Comparison of ENCODE assay signal across 9 mouse cellular contexts in genomic region chr1:55226011-55226857, GRCm38 (mm10). TPM values are rescaled to one million over a fixed set of nuclear protein-coding genes. Genes with fewer than 3 reads are reported as not detected.
DNase-seq lines count a peak whose midpoint lies in the region; ATAC-seq and TF ChIP-seq lines count a peak whose summit lies in the region.
"Had no signal": no experiment of that assay in that cellular context is flagged by ENCODE, and none has a peak within 500 bp of the region (broad histone marks: within the 10 kb centered on the region; RNA-seq: fewer than 3 reads in every experiment).

Gene Rftn2 (minus strand): TSS chr1:55226782.

- peak within 1 kb of the TSS; percentile 68 for H3K9ac ChIP-seq in intestine, embryonic 16.5 days (ENCODE audit: low read depth, low read length)
- H3K9ac ChIP-seq in liver, embryonic 15.5 days: no peak within 1 kb of the TSS; the same call in 1 of the 2 replicates
- H3K9ac ChIP-seq in neural tube, embryonic 14.5 days (replicated peaks; ENCODE audit: low read depth, low read length): peak within 1 kb of the TSS; percentile 51; the same call in 1 of the 2 replicates

- 21% methylated on average over 26 of the region's 26 CpGs for WGBS in bone marrow, adult 2 months
- 4% methylated on average over 26 of the region's 26 CpGs for WGBS in intestine, embryonic 16.5 days
- 7% methylated on average over 26 of the region's 26 CpGs for WGBS in liver, embryonic 15.5 days (ENCODE audit: insufficient replicate concordance)
- WGBS in neural tube, embryonic 14.5 days: 1% methylated on average over 26 of the region's 26 CpGs

- H3K4me1 ChIP-seq in bone marrow, adult 2 months (ENCODE audit: control insufficient read depth, insufficient read depth, low read length): no peaks in the 10 kb centered on the region
- no peaks in the 10 kb centered on the region for H3K4me1 ChIP-seq in intestine, embryonic 16.5 days (ENCODE audit: control insufficient read depth, insufficient read depth, low read length)
- H3K4me1 ChIP-seq in liver, embryonic 15.5 days (replicated peaks): no peaks in the 10 kb centered on the region
- H3K4me1 ChIP-seq in neural tube, embryonic 14.5 days (ENCODE audit: control insufficient read depth, insufficient read depth, low read length): 0 out of 2 replicates have a peak, but pooled peaks cover 5% of the 10 kb centered on the region

- no peak within 1 kb of the TSS for H3K27ac ChIP-seq in bone marrow, adult 2 months (ENCODE audit: control insufficient read depth, insufficient read depth, low read depth, low read length, poor library complexity)
- H3K27ac ChIP-seq in intestine, embryonic 16.5 days (ENCODE audit: low read length): peak within 1 kb of the TSS; percentile 75
- H3K27ac ChIP-seq in liver, embryonic 15.5 days (replicated peaks): no peak within 1 kb of the TSS
- H3K27ac ChIP-seq in neural tube, embryonic 14.5 days (ENCODE audit: low read depth, low read length): peak within 1 kb of the TSS; percentile 62; the same call in 1 of the 2 replicates

- TF ChIP-seq POLR2A in bone marrow, adult 2 months (IDR thresholded peaks at IDR 0.05; ENCODE audit: borderline replicate concordance, control insufficient read depth, low read depth, low read length): no peak

- peak; percentile 67; the same call in 1 of the 2 replicates for ATAC-seq in intestine, embryonic 16.5 days
- no peak for ATAC-seq in liver, embryonic 15.5 days (ENCODE audit: insufficient read depth)
- no peak for ATAC-seq in neural tube, embryonic 14.5 days (ENCODE audit: low read depth)

- DNase-seq in gastrocnemius, adult 18-20 months (ENCODE audit: low spot score): peak; percentile 33
- no peak for DNase-seq in gastrocnemius, adult 8-10 months (ENCODE audit: low spot score in 2 of 2)
- DNase-seq in heart, adult 11 months: peak; percentile 94
- DNase-seq in thymus, postnatal 25 days: no peak

- H3K4me3 ChIP-seq in bone marrow, adult 2 months (replicated peaks; ENCODE audit: control insufficient read depth, low read depth, low read length): peak within 1 kb of the TSS; percentile 16
- H3K4me3 ChIP-seq in intestine, embryonic 16.5 days (ENCODE audit: low read length): peak within 1 kb of the TSS; percentile 55
- H3K4me3 ChIP-seq in liver, embryonic 15.5 days (replicated peaks): peak within 1 kb of the TSS; percentile 39
- peak within 1 kb of the TSS; percentile 38 for H3K4me3 ChIP-seq in neural tube, embryonic 14.5 days (ENCODE audit: low read depth, low read length)

- H3K9me3 ChIP-seq in intestine, embryonic 16.5 days (ENCODE audit: control insufficient read depth, low read length): no peaks in the 10 kb centered on the region
- H3K9me3 ChIP-seq in liver, embryonic 15.5 days (replicated peaks): no peaks in the 10 kb centered on the region
- H3K9me3 ChIP-seq in neural tube, embryonic 14.5 days (ENCODE audit: control insufficient read depth, low read length): no peaks in the 10 kb centered on the region
- H3K9me3 ChIP-seq: G1E had no signal

- H3K36me3 ChIP-seq in intestine, embryonic 16.5 days (ENCODE audit: control insufficient read depth, insufficient read depth, low read length): no peaks in the 10 kb centered on the region
- no peaks in the 10 kb centered on the region for H3K36me3 ChIP-seq in liver, embryonic 15.5 days (replicated peaks)
- no peaks in the 10 kb centered on the region for H3K36me3 ChIP-seq in neural tube, embryonic 14.5 days (ENCODE audit: control insufficient read depth, insufficient read depth, low read length)
- H3K36me3 ChIP-seq: G1E had no signal

- peak within 1 kb of the TSS; percentile 62 for H3K4me2 ChIP-seq in intestine, embryonic 16.5 days (ENCODE audit: low read depth, low read length)
- peak within 1 kb of the TSS; percentile 55 for H3K4me2 ChIP-seq in liver, embryonic 15.5 days
- peak within 1 kb of the TSS; percentile 57 for H3K4me2 ChIP-seq in neural tube, embryonic 14.5 days (ENCODE audit: low read depth, low read length)

- no peaks in the 10 kb centered on the region for H3K27me3 ChIP-seq in intestine, embryonic 16.5 days (replicated peaks; ENCODE audit: control insufficient read depth, insufficient read depth, low read length)
- H3K27me3 ChIP-seq in liver, embryonic 15.5 days: peaks cover 41% of the 10 kb centered on the region
- H3K27me3 ChIP-seq in neural tube, embryonic 14.5 days (ENCODE audit: control insufficient read depth, insufficient read depth, low read length): no peaks in the 10 kb centered on the region

- no peak for TF ChIP-seq CTCF in bone marrow, adult 2 months (IDR thresholded peaks at IDR 0.05; ENCODE audit: control insufficient read depth, insufficient read depth, low read length)

RNA-seq across cellular contexts. Expression of gene Rftn2, which starts in this region (rescaled TPM):
- total RNA-seq in gastrocnemius, adult 18-20 months (2021): 1 to 10 TPM; 2.4 to 3.3 TPM
- total RNA-seq in gastrocnemius, adult 8-10 months (2022): 1 to 10 TPM; 2.2 to 4.0 (median 3.5) TPM
- 0.95 and 1.7 TPM in 2 replicates for polyA plus RNA-seq in bone marrow, adult 2 months (2011; ENCODE audit: insufficient read depth, insufficient read length, low replicate concordance, missing spikeins)
- 7.0 and 7.1 TPM in 2 replicates for polyA plus RNA-seq in intestine, embryonic 16.5 days (2015; fragmentation: Nextera tagmentation; extraction: Ambion mirVana)
- 0.58 and 0.67 TPM in 2 replicates for polyA plus RNA-seq in liver, embryonic 15.5 days (2015; fragmentation: Nextera tagmentation; extraction: Ambion mirVana)
- polyA plus RNA-seq in neural tube, embryonic 14.5 days (2014; fragmentation: Nextera tagmentation; extraction: Ambion mirVana): 10.1 and 12.1 TPM in 2 replicates

Comparison
In these comparisons a context has a peak if more than half of its experiments do, and no peak if none do; other contexts are left out.
1. DNase-seq: peak in gastrocnemius, adult 18-20 months (single experiment) and heart, adult 11 months (single experiment); none in gastrocnemius, adult 8-10 months (0 of 2) and thymus, postnatal 25 days (single experiment).
2. H3K27ac ChIP-seq: peak in intestine, embryonic 16.5 days (single experiment) and neural tube, embryonic 14.5 days (single experiment); none in bone marrow, adult 2 months (single experiment) and liver, embryonic 15.5 days (single experiment).
3. Peak in every context shown above with its lines, with median percentiles within 50 percentile points of each other: H3K4me3 ChIP-seq and H3K4me2 ChIP-seq.